Mouse (Mus musculus): ENCODE results near the gene Gm45808.
A peak's percentile ranks its signal among the peaks of the same experiment; 100 is the strongest.

The Gm45808 gene

DNA sequence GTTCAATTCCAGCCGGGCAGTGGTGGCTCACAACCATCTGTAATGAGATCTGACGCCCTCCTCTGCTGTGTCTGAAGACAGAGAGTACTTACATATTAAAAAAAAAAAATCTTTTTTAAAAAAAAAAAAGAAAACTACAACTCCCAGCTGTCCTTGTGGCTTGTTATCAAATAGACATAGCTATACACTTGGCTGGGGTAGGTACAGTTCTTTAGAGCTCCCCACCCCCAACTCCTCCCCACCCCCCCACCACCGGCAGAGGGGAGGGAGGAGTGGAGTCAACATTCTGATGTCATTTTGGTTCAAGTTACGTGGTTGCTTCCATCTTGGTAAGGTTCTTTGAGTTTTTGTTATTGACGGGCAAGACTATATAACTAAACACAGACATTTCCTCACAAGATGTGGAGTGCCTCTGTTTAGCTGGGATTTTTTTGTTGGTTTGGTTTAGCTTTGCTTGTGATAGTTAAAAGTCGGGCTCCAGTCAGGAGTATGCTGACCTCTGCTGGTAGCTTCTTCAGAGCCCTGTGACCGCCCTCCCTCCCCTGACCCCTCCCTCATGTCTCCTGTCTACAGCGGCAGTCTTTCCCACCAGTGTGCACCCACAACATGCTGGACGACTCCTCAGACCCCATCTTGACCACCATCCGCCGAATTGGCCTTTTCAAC, 39.2 kb downstream of the Gm45808 start:
- no peak for DNase-seq

GRCm38 (mm10) chr7:45446589-45446988, 40.0 kb downstream of the Gm45808 start:
- no peak for DNase-seq

- DNase-seq = peak; percentile 89
Observed at GRCm38 (mm10) chr7:45443526-45444420, 42.8 kb downstream of the Gm45808 start.

GRCm38 (mm10) chr7:45437521-45438276, 48.9 kb downstream of the Gm45808 start, which contains the start of gene Ruvbl2:
TSS of gene Ruvbl2 (minus strand) at chr7:45438096.
- peak; percentile 89 for DNase-seq

GRCm38 (mm10) chr7:45437046-45437445, 49.6 kb downstream of the Gm45808 start:
- no peak for DNase-seq

DNA sequence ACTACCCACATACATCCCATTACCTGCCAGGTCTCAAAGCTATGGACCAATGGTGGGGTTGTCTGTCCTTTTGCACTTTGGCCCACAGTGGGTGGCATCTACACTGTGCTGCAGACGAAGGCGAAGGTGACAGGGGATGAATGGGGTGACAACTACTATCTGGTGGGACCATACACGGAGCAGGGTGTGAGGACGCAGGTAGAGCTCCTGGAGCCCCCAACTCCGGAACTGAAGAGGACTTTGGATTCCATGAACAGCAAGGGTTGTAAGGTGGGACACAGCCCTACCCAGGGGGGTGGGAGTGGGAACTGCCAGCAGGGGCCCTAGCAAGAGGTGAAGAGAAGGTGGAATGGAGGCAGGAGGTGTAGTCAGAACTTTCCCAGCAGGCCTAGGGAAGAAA, 50.2 kb downstream of the Gm45808 start:
- no peak for DNase-seq

- DNase-seq = no peak
Observed at GRCm38 (mm10) chr7:45435038-45435437, 51.6 kb downstream of the Gm45808 start.

DNA sequence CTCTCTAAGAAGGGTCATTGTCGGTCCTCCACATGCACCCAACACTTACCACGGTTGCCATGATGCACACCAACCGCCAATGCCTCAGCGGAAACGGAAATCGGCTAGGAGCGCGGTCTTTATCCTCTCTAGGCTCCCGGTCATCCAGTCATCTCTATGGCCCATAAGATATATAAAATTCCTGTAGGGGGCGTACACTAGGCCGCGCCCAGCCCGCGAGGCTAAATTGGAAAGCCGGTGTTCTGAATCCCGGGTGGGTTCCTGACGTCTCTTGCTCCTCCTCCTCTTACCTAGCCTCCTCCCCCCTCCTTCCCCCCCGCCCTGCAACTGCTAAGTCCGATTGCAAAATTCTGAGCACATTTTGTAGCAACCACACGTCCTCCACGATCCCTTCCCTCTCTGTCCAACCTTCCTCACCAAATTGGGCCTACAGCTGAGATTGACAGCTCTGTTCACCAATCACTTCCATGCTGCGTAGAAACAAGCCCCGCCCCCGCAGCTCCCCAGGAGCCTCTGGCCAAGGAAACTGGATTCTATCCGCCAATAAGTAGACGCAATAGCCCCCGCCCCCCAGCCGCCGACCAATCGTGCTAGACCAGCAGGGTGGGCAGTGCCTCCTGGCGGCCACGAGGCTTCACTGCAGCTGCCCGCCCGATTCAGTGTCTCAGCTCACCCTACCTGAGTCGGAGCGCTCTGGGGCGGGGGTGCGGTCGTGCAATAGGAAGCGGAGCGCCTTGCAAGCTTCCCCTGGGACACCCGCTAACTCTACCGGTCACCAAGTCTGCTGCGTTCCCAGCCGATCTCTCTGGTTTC, 52.2 kb downstream of the Gm45808 start, which contains the start of gene Gys1:
Gys1 (plus strand) TSS at position 642 of the 813 bp plus-strand sequence.
- peak; percentile 100 for DNase-seq

DNA sequence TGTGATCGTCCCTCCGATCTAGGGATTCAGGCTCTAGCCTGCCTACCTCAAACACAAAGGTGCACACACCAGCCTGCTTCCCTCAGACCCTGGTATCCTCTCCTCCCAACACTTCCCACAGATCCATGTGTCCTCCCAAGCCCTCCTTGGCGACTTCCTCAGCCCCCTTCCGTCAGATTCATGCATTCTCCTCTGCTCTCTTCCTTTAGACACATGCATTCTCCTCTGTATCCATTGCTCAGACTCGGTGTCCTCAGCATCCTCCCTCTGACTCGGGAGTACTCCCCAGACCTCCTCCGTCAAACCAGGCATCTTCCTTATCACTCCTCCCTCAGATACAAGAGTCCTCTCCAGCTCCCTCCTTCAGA, 52.8 kb downstream of the Gm45808 start:
- DNase-seq = peak; percentile 94

DNA sequence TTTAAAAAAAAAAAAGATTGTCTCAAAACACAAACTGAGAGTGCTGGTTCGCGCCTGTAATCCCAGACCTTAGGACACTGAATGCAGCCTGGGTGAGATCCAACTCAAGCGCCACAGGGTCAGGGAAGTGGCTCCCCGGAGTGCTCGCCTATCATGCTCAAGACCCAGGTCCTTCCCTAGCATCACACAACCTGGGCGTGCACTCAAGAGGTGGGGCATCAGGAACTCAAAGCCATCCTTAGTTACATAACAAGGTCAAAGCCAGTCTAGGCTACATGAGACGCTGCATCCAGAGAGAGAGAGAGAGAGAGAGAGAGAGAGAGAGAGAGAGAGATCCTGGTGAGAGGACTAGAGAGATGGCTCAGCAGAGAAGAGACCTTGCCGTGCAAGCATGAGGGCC, 60.1 kb downstream of the Gm45808 start:
- no peak for DNase-seq

DNA sequence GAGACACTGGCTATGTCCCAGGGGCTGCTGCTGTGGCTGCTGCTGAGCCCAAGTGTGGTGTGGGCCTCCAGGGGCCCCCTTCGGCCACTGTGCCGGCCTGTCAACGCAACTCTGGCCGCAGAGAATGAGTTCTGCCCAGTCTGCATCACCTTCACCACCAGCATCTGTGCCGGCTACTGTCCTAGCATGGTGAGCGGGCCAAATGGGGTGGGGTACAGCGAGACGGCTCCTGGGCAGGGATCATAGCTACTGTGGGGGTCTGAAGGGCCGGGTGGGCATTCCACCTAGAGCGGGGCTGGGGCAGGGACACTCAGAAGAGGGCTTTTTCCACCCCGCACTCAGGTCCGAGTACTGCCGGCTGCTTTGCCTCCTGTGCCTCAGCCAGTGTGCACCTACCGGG, 65.4 kb downstream of the Gm45808 start:
- no peak for DNase-seq

- no peak for DNase-seq
Observed at GRCm38 (mm10) chr7:45420615-45420919, 66.0 kb downstream of the Gm45808 start, which contains the start of gene Lhb. TSS of gene Lhb (plus strand) at chr7:45420820.

- DNase-seq = no peak
Observed at GRCm38 (mm10) chr7:45419859-45420614, 66.6 kb downstream of the Gm45808 start.

GRCm38 (mm10) chr7:45417962-45418492, 68.6 kb downstream of the Gm45808 start:
- DNase-seq = no peak
